Mouse (Mus musculus): ENCODE measurements at regions not wholly inside any gene's neighbourhood (a gene's known extent, or its start where the extent isn't known, plus 50 kb on each side); places are given as distances from the start of the nearest gene placed in this dataset.
A peak's percentile ranks its signal among the peaks of the same experiment; 100 is the strongest.

DNA sequence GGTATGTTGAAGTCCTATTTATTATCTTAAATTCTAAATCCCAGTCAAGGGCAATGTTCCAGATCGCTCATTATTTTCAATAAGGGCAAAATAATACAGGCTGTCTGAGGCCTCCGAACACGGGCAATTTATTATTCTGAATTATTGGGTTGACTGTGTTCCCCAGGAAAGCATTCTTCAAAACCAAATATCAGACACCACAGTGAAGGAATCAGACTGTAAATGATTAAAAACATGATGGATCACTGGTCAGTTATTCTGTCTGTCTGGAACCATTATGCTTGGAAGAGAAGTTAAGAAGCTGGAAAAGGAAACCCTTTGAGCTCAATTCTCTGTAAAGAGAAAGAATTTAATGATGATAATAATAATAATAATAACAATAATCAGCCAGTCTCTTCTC, 417.4 kb upstream of the Dcn start:
- no peak for DNase-seq (ENCODE audit: low spot score)

DNA sequence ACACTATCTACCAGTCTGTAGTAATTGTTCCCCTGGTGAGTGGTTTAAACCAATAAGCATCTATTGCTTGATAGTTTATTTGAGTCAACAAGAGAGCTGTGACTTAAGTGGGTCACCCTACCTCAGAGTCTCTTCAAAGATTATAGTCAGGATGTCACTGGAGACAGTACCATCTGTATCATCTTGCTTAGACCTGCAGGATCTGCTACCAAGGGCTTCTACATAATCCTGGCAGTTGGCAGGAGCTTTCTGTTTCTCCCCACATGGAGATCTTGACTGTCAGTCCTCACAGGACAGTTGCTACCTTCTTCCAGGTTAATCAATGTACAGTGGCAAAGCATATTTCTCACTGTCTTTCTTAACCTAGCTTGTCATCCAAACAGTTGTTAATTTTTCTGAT, 414.9 kb upstream of the Dcn start:
- no peak for DNase-seq (ENCODE audit: low spot score)

DNA sequence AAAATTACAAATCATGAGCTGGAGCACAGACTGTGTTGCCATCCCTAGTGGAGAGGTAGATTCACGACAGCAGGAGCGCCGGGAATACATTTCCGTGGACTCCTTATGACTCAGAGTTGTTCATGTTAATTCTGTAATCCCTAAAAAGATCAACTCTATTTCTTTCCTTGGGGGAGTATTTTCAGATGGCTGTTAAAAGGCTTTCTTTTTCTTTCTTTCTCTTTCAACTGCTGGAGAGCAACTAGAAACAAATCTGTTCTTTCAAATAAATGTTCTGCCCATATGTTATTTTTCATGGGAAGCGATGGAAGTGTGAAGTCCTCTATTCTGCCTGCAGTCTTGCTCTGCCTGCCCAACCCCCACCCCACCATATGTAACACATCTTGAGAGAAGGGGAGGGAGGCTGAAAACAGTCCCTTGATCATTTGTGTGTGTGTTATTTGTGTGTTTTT, 401.4 kb upstream of the Dcn start:
- DNase-seq (ENCODE audit: low spot score), result no peak

DNA sequence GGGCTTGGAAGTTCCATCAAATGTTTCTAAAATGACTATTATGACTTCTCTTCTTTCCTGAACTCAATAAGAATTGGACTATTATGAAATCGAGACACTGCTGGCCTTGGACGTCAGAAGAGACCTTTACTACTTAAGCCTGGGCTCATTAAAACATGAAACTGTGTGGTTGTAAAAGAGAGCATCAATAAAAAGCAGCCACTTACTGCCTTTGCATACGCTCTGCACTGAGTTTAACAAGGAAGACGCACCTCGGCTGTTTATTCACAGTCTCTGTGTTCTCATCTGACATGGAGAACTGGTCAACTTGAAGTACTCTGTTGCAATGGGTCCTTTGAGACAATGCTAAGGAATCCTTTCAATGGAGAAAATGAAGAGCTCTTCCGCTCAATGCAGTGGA, 399.8 kb upstream of the Dcn start:
- DNase-seq (ENCODE audit: low spot score), result no peak

DNA sequence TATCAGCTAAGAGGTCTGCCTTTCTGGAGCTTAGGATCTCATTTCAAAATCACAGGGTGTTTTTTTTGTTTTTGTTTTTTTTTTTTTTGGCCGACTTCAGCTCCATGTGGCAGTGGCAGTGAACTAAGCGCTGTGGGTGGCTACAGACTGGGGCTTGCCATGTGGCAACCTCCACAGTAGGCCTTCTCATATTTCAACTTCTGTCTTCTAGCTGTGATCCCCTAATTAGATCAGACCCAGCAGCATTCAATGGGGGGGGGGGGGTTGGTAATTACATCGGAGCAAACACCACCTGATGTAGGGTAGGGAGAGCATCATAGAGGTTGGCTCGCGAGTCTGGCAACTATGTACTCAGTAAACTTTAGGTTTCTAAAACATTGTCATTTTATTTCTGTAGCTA, 392.1 kb upstream of the Dcn start:
- no peak for DNase-seq (ENCODE audit: low spot score)

DNA sequence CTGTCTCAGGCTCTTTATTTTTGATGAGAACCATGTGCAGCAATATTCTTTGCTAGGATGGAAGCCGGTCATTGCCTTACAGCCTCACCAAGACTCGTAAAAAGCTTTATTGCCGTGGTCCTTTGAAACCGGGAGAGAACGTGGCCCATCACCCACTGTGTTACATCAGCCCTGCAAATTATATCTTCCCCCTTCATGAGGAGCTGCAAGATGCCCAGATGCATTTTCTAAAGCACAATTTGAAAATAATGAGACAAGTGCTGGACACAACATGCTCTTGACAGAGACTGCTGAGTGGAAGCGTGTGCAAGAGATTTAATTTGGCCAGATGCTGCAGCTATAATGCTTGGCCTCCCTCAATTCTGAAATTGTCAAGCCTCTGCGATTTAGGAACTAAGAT, 389.2 kb upstream of the Dcn start:
- no peak for DNase-seq (ENCODE audit: low spot score)

DNA sequence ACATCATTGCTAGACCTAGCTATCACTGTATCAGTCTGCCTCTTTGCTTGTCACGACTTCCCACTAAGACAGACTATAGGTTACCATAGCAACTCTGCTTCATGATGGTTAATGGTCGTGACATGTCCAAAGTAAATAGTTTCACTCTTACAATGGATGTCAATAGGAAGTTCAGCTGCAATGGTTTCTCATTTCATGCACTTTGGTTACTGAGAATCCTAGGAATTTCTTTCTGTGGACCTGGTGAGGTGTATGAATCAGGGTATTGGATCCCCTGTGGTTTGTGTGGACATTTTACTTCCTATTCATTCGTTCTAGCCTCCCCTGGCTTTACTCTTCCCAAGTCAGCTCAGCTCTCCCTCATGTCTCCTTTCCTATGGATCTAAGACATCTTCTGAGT, 385.5 kb upstream of the Dcn start:
- DNase-seq (ENCODE audit: low spot score), result no peak

DNA sequence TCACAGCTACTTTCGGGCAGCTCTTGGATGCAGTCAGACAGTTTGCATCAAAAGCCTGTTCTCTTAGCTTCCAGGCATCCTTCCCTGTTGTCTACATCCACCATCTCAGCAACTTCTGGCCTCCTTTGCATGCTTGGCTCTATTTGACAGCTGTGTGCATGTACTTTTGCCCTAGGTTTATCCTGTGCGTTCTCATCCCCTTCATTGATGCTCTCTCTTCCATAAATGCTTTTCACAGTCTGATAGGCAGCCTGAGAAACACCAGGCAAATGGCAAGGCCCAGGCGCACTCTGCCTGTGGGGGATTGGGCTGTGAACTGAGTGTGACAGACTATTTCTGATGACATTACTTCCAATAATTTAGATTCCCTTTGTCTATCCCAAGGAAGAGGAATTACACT, 364.9 kb upstream of the Dcn start:
- DNase-seq (ENCODE audit: low spot score), result no peak

DNA sequence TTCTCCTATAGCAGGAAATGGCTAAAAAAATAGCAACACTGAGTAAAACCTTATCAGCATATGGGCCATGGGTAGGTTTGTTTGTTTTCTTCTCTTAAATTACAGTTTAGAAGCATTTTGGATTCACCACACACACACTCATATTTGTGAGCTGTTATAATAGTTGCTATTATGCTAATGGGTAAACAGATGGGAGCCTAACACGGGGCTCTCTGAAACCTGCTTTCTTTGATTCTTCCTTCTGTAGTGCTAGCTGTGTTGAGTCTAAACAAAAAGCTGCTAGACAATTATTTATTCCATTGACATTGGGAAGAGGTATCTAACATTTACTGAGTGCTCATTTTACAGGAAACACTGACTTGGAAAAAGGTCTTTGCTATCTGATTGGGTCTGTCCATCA, 356.7 kb upstream of the Dcn start:
- no peak for DNase-seq (ENCODE audit: low spot score)

DNA sequence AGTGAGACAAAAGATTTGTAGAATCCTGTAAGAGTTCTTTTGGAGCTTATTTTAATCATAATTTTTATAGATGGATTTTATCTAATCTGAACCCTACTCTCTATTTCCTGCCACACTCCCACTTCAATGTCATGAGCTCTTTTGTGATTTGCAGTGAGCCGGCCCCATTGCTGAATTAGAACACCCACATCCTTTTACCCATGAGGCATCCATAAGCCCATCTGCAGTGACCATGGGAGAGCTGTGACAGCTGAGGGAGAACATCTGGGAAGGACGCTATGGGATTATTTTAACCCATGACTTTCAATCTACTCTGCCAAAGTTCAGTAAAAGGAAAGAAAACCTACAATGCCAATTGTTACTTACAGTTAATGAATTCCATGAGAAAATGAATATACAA, 337.8 kb upstream of the Dcn start:
- DNase-seq (ENCODE audit: low spot score), result no peak

DNA sequence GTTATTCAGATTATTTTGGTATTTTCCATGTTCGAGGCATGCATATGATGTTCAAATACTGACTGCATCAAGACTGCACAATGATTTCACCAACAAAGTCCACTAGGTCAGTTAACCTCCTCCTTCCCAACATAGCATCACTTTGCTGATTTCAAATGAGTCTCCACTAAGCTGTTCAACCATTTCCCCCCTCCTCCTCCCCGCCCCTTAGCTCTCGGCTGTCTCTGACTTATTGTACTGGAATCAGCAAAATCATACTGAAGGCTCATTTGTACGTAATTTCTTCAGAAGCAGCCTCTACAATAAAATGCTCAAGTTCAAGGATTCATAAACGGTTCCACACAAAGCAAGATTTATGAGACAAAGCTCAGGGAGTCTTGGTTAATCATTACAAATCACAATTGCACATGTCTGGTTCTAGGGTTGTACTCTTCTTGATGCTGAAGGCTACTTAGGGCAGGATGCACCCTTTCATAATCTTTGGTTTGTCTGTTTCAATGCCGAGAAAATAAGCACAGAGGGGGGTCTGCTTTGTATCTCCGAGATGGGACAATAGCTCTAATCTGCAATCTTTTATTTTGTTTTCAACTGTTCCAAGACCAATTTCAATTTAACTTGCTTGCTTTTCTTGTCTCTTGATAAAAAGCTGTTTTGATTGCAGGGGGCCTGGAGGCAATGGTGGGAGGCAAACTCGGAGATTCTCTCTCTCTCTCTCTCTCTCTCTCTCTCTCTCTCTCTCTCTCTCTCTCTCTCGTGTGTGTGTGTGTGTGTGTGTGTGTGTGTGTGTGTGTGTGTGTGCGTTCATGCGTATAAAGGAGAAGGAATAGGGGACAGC, 320.6 kb upstream of the Dcn start:
- DNase-seq (ENCODE audit: low spot score), result no peak

DNA sequence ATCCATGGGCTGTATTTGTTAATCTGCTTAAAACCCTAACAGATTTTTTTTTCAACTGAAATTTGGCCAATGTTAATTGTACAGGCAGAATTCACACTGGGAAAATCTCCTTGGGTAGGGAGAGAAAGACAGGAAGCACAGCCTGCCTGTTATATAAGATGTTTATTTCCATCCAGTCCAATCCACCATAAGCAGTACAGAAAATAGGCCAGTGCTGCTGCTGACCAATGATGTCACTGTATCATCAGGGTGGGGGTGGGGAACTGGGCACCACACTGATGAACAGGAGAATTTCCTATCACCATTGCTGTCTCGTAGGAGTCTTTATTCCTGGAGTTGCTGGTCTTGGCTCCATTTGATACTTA, 320.0 kb upstream of the Dcn start:
- DNase-seq (ENCODE audit: low spot score), result no peak

DNA sequence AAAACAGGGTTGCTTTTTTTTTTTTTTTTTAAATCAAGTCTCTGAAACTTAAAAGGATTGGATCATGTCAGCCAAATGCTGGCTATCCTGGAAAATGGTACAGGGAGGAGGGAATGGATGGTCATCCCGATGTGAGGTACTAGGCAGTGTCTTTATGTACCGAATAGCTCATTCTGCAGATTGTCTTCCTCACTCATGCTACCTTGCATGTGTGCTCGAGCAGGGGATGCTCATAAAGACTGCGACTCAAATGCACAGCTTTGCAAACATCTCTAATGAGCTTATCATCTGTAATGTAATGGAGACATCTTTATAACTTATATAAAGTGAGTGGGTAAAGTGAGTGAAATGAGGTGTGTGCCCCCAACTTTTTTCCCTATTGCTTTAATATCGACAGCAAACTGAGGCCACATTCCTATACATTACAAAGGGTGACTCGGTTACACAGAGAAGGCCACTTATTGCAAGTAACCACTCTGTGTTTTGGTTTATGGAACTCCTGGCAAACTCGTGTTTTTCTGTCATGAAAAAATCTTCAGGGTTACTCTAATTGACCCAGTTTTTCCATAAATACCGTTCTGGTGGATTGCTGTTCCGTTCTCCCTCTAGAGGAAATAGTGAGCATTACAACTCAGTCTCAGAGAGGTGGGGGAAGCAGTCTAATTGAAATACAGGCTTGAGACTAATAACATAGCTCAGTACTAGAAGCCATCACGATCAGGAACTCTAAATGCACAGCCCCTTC, 319.4 kb upstream of the Dcn start:
- DNase-seq (ENCODE audit: low spot score), result no peak

DNA sequence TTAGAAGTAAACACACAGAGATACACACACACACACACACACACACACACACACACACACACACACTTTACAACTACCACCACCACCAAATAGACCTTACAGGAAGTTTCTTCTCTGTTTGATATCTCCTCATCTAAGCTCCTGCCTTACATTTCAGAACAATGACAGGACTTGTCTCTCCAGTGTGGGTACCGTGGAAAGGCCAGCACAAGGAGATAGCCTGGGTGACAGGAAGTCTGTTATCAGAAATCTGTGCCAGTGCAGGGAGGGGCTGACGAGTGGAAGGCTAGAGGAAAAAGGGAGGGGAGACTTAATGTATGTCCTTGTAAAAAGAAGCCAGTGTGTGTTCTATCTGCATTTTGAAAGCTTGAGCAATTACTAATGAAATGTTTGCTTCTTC, 318.5 kb upstream of the Dcn start:
- DNase-seq (ENCODE audit: low spot score), result no peak

DNA sequence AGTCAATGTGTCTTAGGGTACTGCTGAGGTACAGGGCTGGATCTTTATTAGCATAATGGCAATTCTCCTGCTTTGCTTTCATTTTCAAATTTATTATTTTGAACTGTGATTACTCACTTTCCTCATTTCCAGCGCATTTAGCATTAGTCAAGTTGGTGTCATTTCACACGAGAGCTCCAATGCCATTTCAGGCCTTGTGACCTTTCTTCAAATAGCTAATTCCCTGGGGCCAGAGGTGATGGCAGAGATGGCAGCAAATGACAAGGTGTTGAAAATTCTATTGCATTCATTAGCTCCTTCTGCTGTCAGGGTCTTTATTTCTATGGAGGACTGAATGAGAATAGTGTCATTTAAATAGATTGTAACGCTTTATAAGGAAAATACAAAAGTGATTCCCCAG, 300.9 kb upstream of the Dcn start:
- no peak for DNase-seq (ENCODE audit: low spot score)

DNA sequence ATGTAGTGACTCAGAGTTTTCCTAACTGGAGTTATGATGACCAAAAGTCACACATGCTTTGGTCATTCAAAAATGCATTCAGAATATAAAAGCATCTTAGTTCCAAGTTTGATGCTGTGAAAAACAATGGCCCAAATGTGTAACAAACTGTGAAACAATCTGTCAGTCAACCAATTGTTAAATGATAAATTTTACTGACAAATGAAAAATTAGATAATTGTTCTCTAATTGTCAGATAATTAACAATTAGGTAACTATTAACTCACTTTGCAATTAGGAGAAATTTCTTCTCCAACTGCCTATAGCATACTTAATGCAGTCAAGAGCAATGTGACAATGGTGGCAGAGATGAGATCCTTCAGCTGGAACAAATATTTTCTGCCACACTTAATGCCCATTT, 289.7 kb upstream of the Dcn start:
- DNase-seq (ENCODE audit: low spot score), result no peak

DNA sequence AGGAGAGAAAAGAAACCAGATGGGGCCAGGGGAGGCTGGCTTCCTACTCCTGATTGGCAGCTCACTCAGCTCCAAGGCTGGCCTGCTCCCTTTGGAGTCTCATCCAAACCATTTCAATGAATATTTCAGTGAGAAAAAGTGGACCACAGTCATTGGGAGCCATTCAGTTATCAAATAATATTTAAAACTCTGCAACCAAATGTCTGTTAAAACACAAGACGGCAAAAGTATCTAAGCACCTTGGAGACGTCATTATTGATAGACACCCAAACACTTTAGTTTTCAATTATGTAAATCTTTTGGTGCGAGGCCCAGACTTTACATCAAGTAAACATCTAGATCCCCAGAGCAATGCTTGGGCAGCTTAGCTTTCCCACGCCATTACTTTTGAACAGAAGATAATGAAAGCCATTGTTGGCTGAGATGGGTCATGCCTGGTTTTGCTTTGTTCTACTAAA, 268.1 kb upstream of the Dcn start:
- no peak for DNase-seq (ENCODE audit: low spot score)

DNA sequence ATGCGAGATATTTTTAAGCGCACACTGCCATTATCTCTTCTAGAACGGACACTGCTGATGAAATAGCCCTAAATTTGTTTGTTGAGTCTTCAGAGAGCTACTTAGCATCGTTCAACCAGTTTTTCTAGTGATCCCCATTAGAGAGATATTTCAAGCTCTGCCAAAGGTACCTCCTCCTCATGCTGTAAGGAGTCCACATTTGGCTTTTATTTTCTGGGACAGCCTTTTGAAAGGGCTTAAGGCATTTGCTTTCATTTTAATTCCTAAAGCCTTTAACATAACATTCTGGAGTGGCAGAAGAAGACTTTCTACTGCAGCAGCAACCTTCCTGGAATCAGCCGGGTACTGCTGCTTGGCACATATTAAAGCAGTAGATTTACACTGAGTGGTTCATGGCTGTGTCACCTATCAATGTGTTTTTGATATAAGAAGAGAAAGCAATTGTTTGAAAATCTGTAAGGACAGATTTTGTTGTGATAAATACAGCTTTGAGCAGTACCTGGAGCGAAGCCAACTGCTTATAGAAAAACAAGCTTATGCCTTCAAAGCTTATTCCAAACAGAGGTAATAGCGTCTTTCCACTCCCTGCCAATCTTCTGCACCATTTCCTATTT, 267.5 kb upstream of the Dcn start:
- DNase-seq (ENCODE audit: low spot score), result no peak

DNA sequence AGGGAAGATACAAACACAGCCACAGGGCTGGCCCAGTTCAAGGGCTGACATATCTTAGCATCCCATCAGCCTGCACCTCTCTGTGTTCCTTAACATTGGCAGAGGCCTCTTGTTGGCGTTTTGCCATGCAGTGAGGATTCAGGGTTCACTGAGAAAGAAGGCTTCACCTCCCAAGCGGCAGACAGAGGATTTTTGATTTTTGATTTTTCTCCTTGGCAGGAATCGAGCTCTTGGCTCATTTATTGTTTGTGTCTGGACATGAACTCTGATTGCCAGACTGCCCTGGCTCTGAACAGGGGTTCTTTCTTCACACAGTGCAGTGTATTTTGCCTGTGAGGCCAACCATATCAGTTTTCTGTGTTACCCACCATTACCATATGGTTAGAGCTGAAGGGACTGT, 259.9 kb upstream of the Dcn start:
- DNase-seq (ENCODE audit: low spot score), result peak; percentile 65

DNA sequence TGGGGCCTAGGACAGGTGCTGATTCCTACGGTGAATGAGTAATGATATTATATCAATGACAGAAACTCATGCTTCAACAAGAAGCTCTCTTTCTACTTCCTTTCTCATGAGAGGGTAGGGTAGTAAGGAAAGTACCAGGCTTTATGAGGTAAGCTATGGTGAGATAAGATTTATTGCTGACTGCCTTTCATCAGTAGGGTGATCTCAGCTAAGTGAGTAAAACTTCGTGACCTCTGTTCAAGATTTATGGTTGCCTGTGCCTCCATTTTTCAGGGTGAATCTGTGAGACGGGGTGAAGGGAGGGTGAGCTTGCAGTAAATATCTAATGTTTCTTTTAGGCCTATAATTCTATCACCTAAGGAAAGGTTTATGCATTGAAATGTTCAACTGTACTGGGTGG, 259.0 kb upstream of the Dcn start:
- no peak for DNase-seq (ENCODE audit: low spot score)

DNA sequence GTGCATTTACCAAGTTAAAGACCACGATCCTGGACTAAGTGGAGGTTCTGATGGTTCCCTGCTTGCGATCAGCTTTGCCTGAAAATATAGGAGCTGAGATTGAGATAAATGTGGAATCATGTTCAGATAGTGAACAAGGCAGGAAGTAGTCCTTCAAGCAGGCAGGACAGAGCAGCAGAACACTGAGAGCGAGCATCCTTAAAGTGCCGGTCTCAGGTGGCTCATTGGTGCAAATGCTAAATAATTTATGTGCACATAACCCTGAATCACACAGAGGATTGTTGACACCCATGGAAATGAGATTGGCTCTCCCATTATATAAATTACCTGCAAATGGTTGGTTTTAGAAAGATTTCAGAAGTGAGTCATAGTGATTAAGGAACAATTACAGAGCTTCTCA, 243.8 kb upstream of the Dcn start:
- no peak for DNase-seq (ENCODE audit: low spot score)

DNA sequence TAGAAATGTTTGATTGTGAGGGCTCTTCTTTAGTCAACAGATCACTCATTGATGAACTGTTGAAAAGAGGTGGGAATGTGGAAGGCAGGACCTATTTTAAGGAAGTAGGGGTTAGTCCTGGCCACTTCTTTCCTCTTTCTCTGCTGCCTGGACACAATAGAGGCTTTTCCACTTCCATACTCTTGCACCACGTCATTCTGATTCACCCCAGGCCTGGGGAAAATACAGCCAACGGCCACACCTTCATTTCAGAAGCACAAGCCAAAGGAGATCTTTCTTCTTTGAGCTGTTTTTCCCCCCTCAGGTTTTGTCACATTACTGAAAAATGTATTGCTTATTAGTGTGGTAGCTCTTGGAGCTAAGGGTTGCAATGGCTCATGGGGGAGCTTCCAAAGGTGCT, 237.9 kb upstream of the Dcn start:
- DNase-seq (ENCODE audit: low spot score), result no peak

DNA sequence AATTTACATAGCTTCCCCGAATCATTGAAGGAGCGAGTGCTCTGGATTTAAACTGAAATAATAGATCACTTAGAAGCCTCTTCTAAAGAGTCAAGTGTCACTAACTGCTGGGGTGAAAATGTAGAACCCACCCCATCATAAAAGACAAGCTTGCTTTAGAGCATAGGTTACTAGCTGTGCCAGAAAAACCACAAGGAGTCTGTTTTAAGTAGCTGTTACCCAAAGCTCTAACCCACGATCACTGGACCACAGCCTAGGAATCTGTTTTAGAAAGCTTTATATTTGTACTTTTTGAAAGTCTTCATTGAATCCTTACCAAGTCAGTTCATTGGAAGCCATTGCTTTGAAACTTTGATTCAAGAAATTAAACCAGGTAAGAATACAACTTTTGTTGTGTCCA, 233.7 kb upstream of the Dcn start:
- no peak for DNase-seq (ENCODE audit: low spot score)
